Mouse (Mus musculus): Measurements from ENCODE around the gene Gclm.
"Not testable (repeated sequence)": the region's sequence is repeated elsewhere in the genome, so short reads cannot be mapped to it uniquely, and the experiment has no call there.

Gene Gclm

GRCm38 (mm10) chr3:122242876-122243275 lies 2.5 kb upstream of the Gclm start:
- no peak for DNase-seq (ENCODE audit: low spot score)

- DNase-seq (ENCODE audit: low spot score), result no peak
Measured at GRCm38 (mm10) chr3:122243416-122244167, 1.8 kb upstream of the Gclm start.

- DNase-seq (ENCODE audit: low spot score), result no peak
Measured at GRCm38 (mm10) chr3:122244759-122245158, 598 bp upstream of the Gclm start.

- DNase-seq (ENCODE audit: low spot score), result no peak
Measured at GRCm38 (mm10) chr3:122245878-122246332, 548 bp downstream of the Gclm start.

- DNase-seq (ENCODE audit: low spot score), result no peak
Measured at GRCm38 (mm10) chr3:122246406-122246805, 1.0 kb downstream of the Gclm start.

GRCm38 (mm10) chr3:122246986-122247767 lies 1.8 kb downstream of the Gclm start:
- DNase-seq (ENCODE audit: low spot score), result no peak

- DNase-seq (ENCODE audit: low spot score), result no peak
Measured at GRCm38 (mm10) chr3:122247768-122248100, 2.4 kb downstream of the Gclm start.

GRCm38 (mm10) chr3:122252466-122253253 lies 7.3 kb downstream of the Gclm start:
- DNase-seq (ENCODE audit: low spot score), result no peak

GRCm38 (mm10) chr3:122254050-122254449 lies 8.7 kb downstream of the Gclm start:
- not testable (repeated sequence) for DNase-seq (ENCODE audit: low spot score)

GRCm38 (mm10) chr3:122269986-122270385 lies 24.6 kb downstream of the Gclm start:
- DNase-seq (ENCODE audit: low spot score), result no peak

GRCm38 (mm10) chr3:122272565-122272964 lies 27.2 kb downstream of the Gclm start:
- DNase-seq (ENCODE audit: low spot score), result not testable (repeated sequence)

GRCm38 (mm10) chr3:122273407-122274240 lies 28.3 kb downstream of the Gclm start:
- no peak for DNase-seq (ENCODE audit: low spot score)

GRCm38 (mm10) chr3:122274241-122275024 lies 29.1 kb downstream of the Gclm start, which contains the start of gene Dnttip2:
Gene Dnttip2 (plus strand): TSS chr3:122274388.
- peak; percentile 86 for DNase-seq (ENCODE audit: low spot score)

- no peak for DNase-seq (ENCODE audit: low spot score)
Measured at GRCm38 (mm10) chr3:122275111-122275510, 29.8 kb downstream of the Gclm start.

GRCm38 (mm10) chr3:122287195-122287594 lies 41.8 kb downstream of the Gclm start:
- DNase-seq (ENCODE audit: low spot score), result no peak

- DNase-seq (ENCODE audit: low spot score), result no peak
Measured at GRCm38 (mm10) chr3:122288613-122289195, 43.3 kb downstream of the Gclm start.

- not testable (repeated sequence) for DNase-seq (ENCODE audit: low spot score)
Measured at GRCm38 (mm10) chr3:122289344-122289743, 44.0 kb downstream of the Gclm start.

GRCm38 (mm10) chr3:122290696-122291095 lies 45.3 kb downstream of the Gclm start:
- no peak for DNase-seq (ENCODE audit: low spot score)

- DNase-seq (ENCODE audit: low spot score), result no peak
Measured at GRCm38 (mm10) chr3:122291828-122292227, 46.5 kb downstream of the Gclm start.
